Mouse (Mus musculus) liver, adult 2 months (tissue): ENCODE results near the gene Hist1h4n. TPM values are rescaled to one million over a fixed set of nuclear protein-coding genes. Genes with fewer than 3 reads are reported as not detected.
"Not testable (repeated sequence)": the region's sequence is repeated elsewhere in the genome, so short reads cannot be mapped to it uniquely, and the experiment has no call there.

Source experiments
- DNase-seq: peaks from one replicate; pipeline ENCODE4 v3.0.0-alpha.2; 2011; ENCODE audit warnings: low read depth, low spot score; ENCODE audit errors: extremely low read depth
- H3K27ac ChIP-seq: fragments of 200-500 bp; replicated peaks from 2 replicates; pipeline ENCODE4 v1.5.1; 2012; ENCODE audit warnings: low read depth, mild to moderate bottlenecking, control low read depth, inconsistent platforms, low read length; ENCODE audit not compliant: insufficient read depth
- H3K27me3 ChIP-seq: fragments of 200-500 bp; 2 replicates; pipeline ENCODE4 v1.6.1; 2012; ENCODE audit warnings: mild to moderate bottlenecking, moderate library complexity, low read length, inconsistent platforms; ENCODE audit not compliant: control insufficient read depth, insufficient read depth
- H3K36me3 ChIP-seq: fragments of 200-500 bp; 2 replicates; pipeline ENCODE4 v1.6.1; 2012; ENCODE audit warnings: low read length, inconsistent platforms; ENCODE audit not compliant: control insufficient read depth, insufficient read depth
- H3K4me1 ChIP-seq: fragments of 200-500 bp; 2 replicates; pipeline ENCODE4 v1.6.1; 2011; ENCODE audit warnings: low read length; ENCODE audit not compliant: control insufficient read depth, insufficient read depth
- H3K4me3 ChIP-seq: fragments of 200-500 bp; 2 replicates; pipeline ENCODE4 v1.5.1; 2011; ENCODE audit warnings: low read depth, mild to moderate bottlenecking, control low read depth, low read length, moderate library complexity; ENCODE audit not compliant: insufficient read depth
- H3K79me2 ChIP-seq: fragments of 200-500 bp; 2 replicates; pipeline ENCODE4 v1.6.1; 2012; ENCODE audit warnings: inconsistent platforms, mild to moderate bottlenecking, low read length, moderate library complexity; ENCODE audit not compliant: control insufficient read depth, insufficient read depth
- H3K9ac ChIP-seq: fragments of 200-500 bp; 2 replicates; pipeline ENCODE4 v1.6.1; 2012; ENCODE audit warnings: low read depth, mild to moderate bottlenecking, control low read depth, inconsistent platforms, low read length
- CTCF ChIP-seq: fragments of 200-500 bp; IDR thresholded peaks from 2 replicates; pipeline ENCODE4 v1.5.1; 2011; ENCODE audit warnings: low read depth, low read length, control low read depth
- POLR2A ChIP-seq: fragments of 200-500 bp; IDR thresholded peaks from 2 replicates; pipeline ENCODE4 v1.6.1; 2011; ENCODE audit warnings: low read length, control low read depth; ENCODE audit not compliant: insufficient read depth; ENCODE audit errors: extremely low read depth
- WGBS: fragments of 180-500 bp; shearing (Covaris S2); methylation state at CpG from one replicate; pipeline ENCODE4 v1.1.7; 2018; 5-methylcytosine and 5-hydroxymethylcytosine counted together
- polyA plus RNA-seq: library from polyadenylated mRNA; depleted of rRNA; stranded (reverse); fragments of >200 nt; gene quantifications from 2 replicates; pipeline ENCODE4 v1.2.3, GENCODE M21; 2012; rRNA removed
- total RNA-seq: library from RNA; depleted of rRNA; stranded (reverse); fragments of >200 nt; gene quantifications from 2 replicates; pipeline ENCODE4 v1.2.3, GENCODE M21; 2014; rRNA removed

Gene Hist1h4n
- total and polyA plus RNA-seq, 2 experiments, result 4.5 to 466 TPM

DNA sequence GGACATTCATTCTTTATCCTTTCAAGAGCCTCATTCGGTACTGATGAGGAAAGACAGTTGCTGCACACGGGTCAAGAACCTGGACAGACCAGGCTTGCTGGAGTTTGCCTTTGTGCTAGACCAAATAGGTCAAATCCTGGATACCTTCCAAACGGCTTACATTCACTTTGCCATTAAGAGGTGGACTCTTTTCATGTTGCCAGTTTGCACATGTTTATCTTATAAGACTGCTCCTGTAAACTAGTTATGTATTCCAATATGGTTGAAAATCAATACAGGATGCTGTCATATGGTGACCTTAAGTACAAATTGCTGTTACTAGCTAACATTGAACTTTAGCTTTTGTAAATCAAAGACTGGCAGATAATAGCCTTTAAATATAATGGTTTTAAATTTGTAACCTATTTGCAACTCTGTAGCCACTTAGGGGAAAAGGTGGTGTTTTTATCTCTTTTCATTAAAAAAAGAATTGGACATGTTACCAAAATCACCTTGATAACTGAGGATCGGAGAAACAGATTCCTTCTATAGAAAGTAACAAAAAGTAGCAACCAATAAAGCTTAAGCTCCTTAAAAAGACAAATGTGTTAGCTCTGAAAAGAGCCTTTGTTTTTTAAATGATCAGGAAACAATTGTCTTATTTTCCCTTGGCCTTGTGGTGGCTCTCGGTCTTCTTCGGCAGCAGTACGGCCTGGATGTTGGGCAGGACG, 45.7 kb downstream of the Hist1h4n start:
- Histone ChIP-seq H3K4me1 (peaks cover 4% of the 10 kb centered on the region), H3K4me3 (peak overlapping the region; percentile 44; the same call in 1 of the 2 replicates)
- 12% methylated on average over 8 of the region's 8 CpGs for WGBS

DNA sequence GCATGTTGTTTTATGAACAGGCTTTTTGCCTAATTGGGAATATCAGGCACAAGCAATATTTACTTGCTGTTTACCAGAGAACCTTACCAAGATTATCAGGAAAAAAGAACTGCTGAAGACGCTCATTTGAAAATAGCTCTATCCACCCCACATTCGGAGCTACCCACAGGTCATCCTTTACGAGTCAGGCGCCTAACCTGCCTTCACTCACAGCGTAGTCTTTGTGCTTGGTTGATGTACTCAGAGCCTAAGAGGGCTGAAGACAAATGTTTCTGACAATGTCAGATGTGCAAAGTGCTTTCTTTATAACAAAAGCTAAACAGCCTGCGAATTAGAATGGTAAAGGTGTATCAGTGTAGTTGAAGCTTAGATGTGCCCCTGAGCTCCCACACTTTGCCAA, 47.7 kb downstream of the Hist1h4n start:
- no peak for DNase-seq
- Histone ChIP-seq H3K36me3 (no peaks in the 10 kb centered on the region), H3K27me3 (no peaks in the 10 kb centered on the region; the same call in 1 of the 2 replicates), H3K9ac (no peak overlapping the region), H3K4me1 (peaks cover 8% of the 10 kb centered on the region), H3K79me2 (no peaks in the 10 kb centered on the region), H3K4me3 (no peak overlapping the region), H3K27ac (no peak overlapping the region)
- no peak for TF ChIP-seq POLR2A
- no peak for TF ChIP-seq CTCF
- 75% methylated on average over 6 of the region's 6 CpGs for WGBS

More for the DNA sequence above, 45.7 kb downstream of the Hist1h4n start:
- H3K27ac ChIP-seq, result no peak overlapping the region
- peak overlapping the region; percentile 60; the same call in 1 of the 2 replicates for H3K9ac ChIP-seq
- H3K27me3 ChIP-seq, result no peaks in the 10 kb centered on the region; the same call in 1 of the 2 replicates
- H3K36me3 ChIP-seq, result no peaks in the 10 kb centered on the region
- TF ChIP-seq POLR2A, result no peak
- no peak for TF ChIP-seq CTCF
- no peaks in the 10 kb centered on the region for H3K79me2 ChIP-seq
- no peak for DNase-seq

- no peak overlapping the region for H3K27ac ChIP-seq
Observed at GRCm38 (mm10) chr13:21783734-21784161, 48.2 kb downstream of the Hist1h4n start.

DNA sequence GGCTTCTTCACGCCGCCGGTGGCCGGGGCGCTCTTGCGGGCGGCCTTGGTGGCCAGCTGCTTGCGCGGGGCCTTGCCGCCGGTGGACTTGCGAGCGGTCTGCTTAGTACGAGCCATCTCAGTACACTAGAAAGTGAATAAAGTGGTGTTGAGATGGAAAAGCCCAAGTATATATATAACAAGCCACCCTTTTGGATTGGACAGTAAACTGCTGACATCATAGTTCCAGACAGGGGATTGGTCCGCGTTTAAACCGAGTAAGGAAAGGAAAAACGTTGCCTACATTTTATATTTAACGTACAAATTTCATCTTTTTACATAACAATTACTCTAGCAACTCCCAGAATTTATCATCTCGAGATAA, 48.8 kb downstream of the Hist1h4n start, which contains the start of gene Hist1h3i:
Gene Hist1h3i, minus strand, starts transcription at position 116 of the 363 bp plus-strand sequence.
- DNase-seq, result peak; percentile 70
- Histone ChIP-seq H3K79me2 (no peaks in the 10 kb centered on the region), H3K27ac (no peak within 1 kb of the TSS), H3K36me3 (no peaks in the 10 kb centered on the region), H3K27me3 (no peaks in the 10 kb centered on the region), H3K9ac (no peak within 1 kb of the TSS), H3K4me3 (peak within 1 kb of the TSS; percentile 56; the same call in 1 of the 2 replicates), H3K4me1 (peaks cover 8% of the 10 kb centered on the region)
- TF ChIP-seq POLR2A (0 out of 2 replicates have a peak, but pooled peaks have one; percentile 6), CTCF (no peak)
- WGBS, result under 1% methylated on average over 17 of the region's 20 CpGs

More at GRCm38 (mm10) chr13:21783734-21784161, 48.2 kb downstream of the Hist1h4n start:
- no peak for DNase-seq
- peaks cover 8% of the 10 kb centered on the region for H3K4me1 ChIP-seq
- peak overlapping the region; percentile 42; the same call in 1 of the 2 replicates for H3K4me3 ChIP-seq
- whole genome bisulfite sequencing, result 7% methylated on average over 9 of the region's 9 CpGs
- no peaks in the 10 kb centered on the region for H3K79me2 ChIP-seq
- no peaks in the 10 kb centered on the region; the same call in 1 of the 2 replicates for H3K27me3 ChIP-seq
- no peaks in the 10 kb centered on the region for H3K36me3 ChIP-seq
- no peak overlapping the region for H3K9ac ChIP-seq
- TF ChIP-seq CTCF, result no peak
- no peak for TF ChIP-seq POLR2A

DNA sequence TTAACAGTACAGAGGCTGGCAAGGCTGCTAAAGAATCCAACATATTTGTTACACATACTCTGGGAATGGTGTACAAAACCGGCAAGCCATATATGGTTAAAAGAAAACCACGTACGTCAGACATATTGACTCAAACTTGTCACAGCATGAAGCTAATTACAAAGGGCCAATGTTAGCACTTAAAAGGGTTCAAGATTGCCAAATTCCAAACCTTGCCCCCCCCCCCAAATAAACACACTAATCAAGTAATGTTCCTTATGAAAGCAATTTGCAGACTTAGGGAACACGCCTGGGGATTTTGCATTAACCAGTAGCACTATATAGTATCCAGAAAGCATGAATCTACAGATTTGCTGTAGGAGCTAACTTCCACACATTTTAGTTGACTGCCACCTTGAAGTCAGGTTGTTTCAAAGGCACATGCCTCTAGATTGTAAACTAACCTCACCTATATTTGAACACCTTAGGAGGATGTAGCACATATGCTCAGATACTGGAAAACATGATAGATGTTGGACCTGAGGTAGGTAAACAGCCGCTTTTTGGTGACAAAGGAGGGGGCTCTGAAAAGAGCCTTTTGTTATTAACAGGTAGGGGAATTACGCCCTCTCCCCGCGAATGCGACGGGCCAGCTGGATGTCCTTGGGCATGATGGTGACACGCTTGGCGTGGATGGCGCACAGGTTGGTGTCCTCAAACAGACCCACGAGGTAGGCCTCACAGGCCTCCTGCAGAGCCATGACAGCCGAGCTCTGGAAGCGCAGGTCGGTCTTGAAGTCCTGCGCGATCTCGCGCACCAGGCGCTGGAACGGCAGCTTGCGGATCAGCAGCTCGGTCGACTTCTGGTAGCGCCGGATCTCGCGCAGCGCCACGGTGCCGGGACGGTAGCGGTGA, 49.4 kb downstream of the Hist1h4n start:
- not testable (repeated sequence) for H3K79me2 ChIP-seq, H3K9ac ChIP-seq, H3K4me1 ChIP-seq, H3K27me3 ChIP-seq, H3K36me3 ChIP-seq, H3K27ac ChIP-seq, DNase-seq
- H3K4me3 ChIP-seq, result peak overlapping the region; percentile 40; the same call in 1 of the 2 replicates
- 10% methylated on average over 17 of the region's 35 CpGs for WGBS
- TF ChIP-seq POLR2A, result 0 out of 2 replicates have a peak, but pooled peaks have one; percentile 42

Other genes with a start within 250 kb of the Hist1h4n start
- not detected in 2 replicates for gene Olfr1362, start 218.2 kb downstream of the Hist1h4n start, total RNA-seq
- gene Olfr1362, start 218.2 kb downstream of the Hist1h4n start, polyA plus RNA-seq, result not detected in 2 replicates
- gene Olfr11, start 189.7 kb downstream of the Hist1h4n start, total RNA-seq, result not detected in 2 replicates
- not detected in 2 replicates for gene Olfr11, start 189.7 kb downstream of the Hist1h4n start, polyA plus RNA-seq
- gene Olfr1361, start 168.8 kb downstream of the Hist1h4n start, total RNA-seq, result not detected in 2 replicates
- gene Olfr1361, start 168.8 kb downstream of the Hist1h4n start, polyA plus RNA-seq, result not detected in 2 replicates
- gene Olfr1360, start 154.8 kb downstream of the Hist1h4n start, total RNA-seq, result not detected in 2 replicates
- gene Olfr1360, start 154.8 kb downstream of the Hist1h4n start, polyA plus RNA-seq, result not detected in 2 replicates
- not detected in 2 replicates for gene Olfr1359, start 134.1 kb downstream of the Hist1h4n start, total RNA-seq
- gene Olfr1359, start 134.1 kb downstream of the Hist1h4n start, polyA plus RNA-seq, result not detected in 2 replicates
- gene Hist1h2bl, start 116.1 kb downstream of the Hist1h4n start, total RNA-seq, result 1.4 and 1.5 TPM in 2 replicates
- 0.90 TPM in 1 of 2 replicates, not detected in the other for gene Hist1h2bl, start 116.1 kb downstream of the Hist1h4n start, polyA plus RNA-seq
- 8.9 and 10.2 TPM in 2 replicates for gene Hist1h2ai, start 115.8 kb downstream of the Hist1h4n start, total RNA-seq
- gene Hist1h2ai, start 115.8 kb downstream of the Hist1h4n start, polyA plus RNA-seq, result 0.64 and 1.6 TPM in 2 replicates
- 24.2 and 48.6 TPM in 2 replicates for gene Hist1h3h, start 114.5 kb downstream of the Hist1h4n start, total RNA-seq
- 1.8 TPM in 1 of 2 replicates, not detected in the other for gene Hist1h3h, start 114.5 kb downstream of the Hist1h4n start, polyA plus RNA-seq
- gene Hist1h2bm, start 110.2 kb downstream of the Hist1h4n start, total RNA-seq, result 2.8 and 7.2 TPM in 2 replicates
- gene Hist1h2bm, start 110.2 kb downstream of the Hist1h4n start, polyA plus RNA-seq, result not detected in 2 replicates
- 21.5 and 24.9 TPM in 2 replicates for gene Hist1h4j, start 97.1 kb downstream of the Hist1h4n start, total RNA-seq
- gene Hist1h4j, start 97.1 kb downstream of the Hist1h4n start, polyA plus RNA-seq, result 0.31 and 1.1 TPM in 2 replicates
- gene Hist1h4k, start 81.7 kb downstream of the Hist1h4n start, total RNA-seq, result 41.2 and 45.6 TPM in 2 replicates
- gene Hist1h4k, start 81.7 kb downstream of the Hist1h4n start, polyA plus RNA-seq, result 3.6 and 8.6 TPM in 2 replicates
- 3.3 and 6.0 TPM in 2 replicates for gene Hist1h2ak, start 78.4 kb downstream of the Hist1h4n start, total RNA-seq
- 0.47 TPM in 1 of 2 replicates, not detected in the other for gene Hist1h2ak, start 78.4 kb downstream of the Hist1h4n start, polyA plus RNA-seq
- gene Hist1h2bn, start 78.1 kb downstream of the Hist1h4n start, total RNA-seq, result 4.6 and 10.8 TPM in 2 replicates
- not detected in 2 replicates for gene Hist1h2bn, start 78.1 kb downstream of the Hist1h4n start, polyA plus RNA-seq
- gene Hist1h1b, start 51.6 kb downstream of the Hist1h4n start, total RNA-seq, result 3.5 and 4.5 TPM in 2 replicates
- gene Hist1h1b, start 51.6 kb downstream of the Hist1h4n start, polyA plus RNA-seq, result 0.35 TPM in 1 of 2 replicates, not detected in the other
- gene Hist1h3i, start 48.8 kb downstream of the Hist1h4n start, total RNA-seq, result 26.6 and 38.0 TPM in 2 replicates
- gene Hist1h3i, start 48.8 kb downstream of the Hist1h4n start, polyA plus RNA-seq, result 4.1 and 5.4 TPM in 2 replicates
- 7.3 and 8.7 TPM in 2 replicates for gene Hist1h2an, start 45.0 kb downstream of the Hist1h4n start, total RNA-seq
- gene Hist1h2an, start 45.0 kb downstream of the Hist1h4n start, polyA plus RNA-seq, result not detected in 2 replicates
- 0.40 and 0.74 TPM in 2 replicates for gene Hist1h2bp, start 44.7 kb downstream of the Hist1h4n start, total RNA-seq
- gene Hist1h2bp, start 44.7 kb downstream of the Hist1h4n start, polyA plus RNA-seq, result not detected in 2 replicates
- gene Hist1h2bq, start 22.0 kb downstream of the Hist1h4n start, total RNA-seq, result 2.1 and 4.9 TPM in 2 replicates
- gene Hist1h2bq, start 22.0 kb downstream of the Hist1h4n start, polyA plus RNA-seq, result 1.2 and 11.7 TPM in 2 replicates
- gene Hist1h2ao, start 21.7 kb downstream of the Hist1h4n start, total RNA-seq, result 0.55 TPM in 1 of 2 replicates, not detected in the other
- not detected in 2 replicates for gene Hist1h2ao, start 21.7 kb downstream of the Hist1h4n start, polyA plus RNA-seq
- gene Hist1h4m, start 20.4 kb downstream of the Hist1h4n start, total RNA-seq, result 0.60 and 0.74 TPM in 2 replicates
- gene Hist1h4m, start 20.4 kb downstream of the Hist1h4n start, polyA plus RNA-seq, result not detected in 2 replicates
- gene Hist1h2ap, start 1.3 kb upstream of the Hist1h4n start, total RNA-seq, result 37.4 and 51.8 TPM in 2 replicates
- 6.3 and 14.0 TPM in 2 replicates for gene Hist1h2ap, start 1.3 kb upstream of the Hist1h4n start, polyA plus RNA-seq
- gene Hist1h2br, start 1.5 kb upstream of the Hist1h4n start, total RNA-seq, result 0.65 and 1.3 TPM in 2 replicates
- gene Hist1h2br, start 1.5 kb upstream of the Hist1h4n start, polyA plus RNA-seq, result 1.0 and 11.9 TPM in 2 replicates
- 0.18 and 0.60 TPM in 2 replicates for gene Zfp184, start 112.9 kb upstream of the Hist1h4n start, total RNA-seq
- 0.07 and 0.11 TPM in 2 replicates for gene Zfp184, start 112.9 kb upstream of the Hist1h4n start, polyA plus RNA-seq
- gene Pom121l2, start 149.0 kb upstream of the Hist1h4n start, total RNA-seq, result not detected in 2 replicates
- gene Pom121l2, start 149.0 kb upstream of the Hist1h4n start, polyA plus RNA-seq, result not detected in 2 replicates
- gene Prss16, start 177.5 kb upstream of the Hist1h4n start, total RNA-seq, result not detected in 2 replicates
- gene Prss16, start 177.5 kb upstream of the Hist1h4n start, polyA plus RNA-seq, result 0.12 TPM in 1 of 2 replicates, not detected in the other
- gene Hist1h2ah, start 203.4 kb upstream of the Hist1h4n start, total RNA-seq, result 1.8 and 2.6 TPM in 2 replicates
- gene Hist1h2ah, start 203.4 kb upstream of the Hist1h4n start, polyA plus RNA-seq, result not detected in 2 replicates
- 15.6 and 28.1 TPM in 2 replicates for gene Hist1h2bk, start 203.7 kb upstream of the Hist1h4n start, total RNA-seq
- 0.46 and 0.48 TPM in 2 replicates for gene Hist1h2bk, start 203.7 kb upstream of the Hist1h4n start, polyA plus RNA-seq
- gene Hist1h4i, start 209.2 kb upstream of the Hist1h4n start, total RNA-seq, result 6.8 and 9.2 TPM in 2 replicates
- gene Hist1h4i, start 209.2 kb upstream of the Hist1h4n start, polyA plus RNA-seq, result 5.2 and 12.3 TPM in 2 replicates
- 11.1 and 22.4 TPM in 2 replicates for gene Hist1h2ag, start 210.7 kb upstream of the Hist1h4n start, total RNA-seq
- gene Hist1h2ag, start 210.7 kb upstream of the Hist1h4n start, polyA plus RNA-seq, result 0.55 TPM in 1 of 2 replicates, not detected in the other
- 10.7 and 16.8 TPM in 2 replicates for gene Hist1h2bj, start 211.0 kb upstream of the Hist1h4n start, total RNA-seq
- 0.29 TPM in 1 of 2 replicates, not detected in the other for gene Hist1h2bj, start 211.0 kb upstream of the Hist1h4n start, polyA plus RNA-seq